Mouse (Mus musculus): ENCODE measurements around the gene She. TPM values are rescaled to one million over a fixed set of nuclear protein-coding genes. Genes with fewer than 3 reads are reported as not detected.

The She gene
- polyA plus RNA-seq, 1 experiment from 2014 or later: 4.0 TPM

GRCm38 (mm10) chr3:89821096-89821513 lies 10.1 kb upstream of the She start:
- no peak for ATAC-seq (ENCODE audit: insufficient number of reproducible peaks, insufficient read depth, low FRiP score, low read depth)
- Histone ChIP-seq H3K27me3 (ENCODE audit: control insufficient read depth, insufficient read depth, low read length) (no peaks in the 10 kb centered on the region), H3K4me1 (ENCODE audit: control insufficient read depth, insufficient read depth, low read length) (no peaks in the 10 kb centered on the region), H3K9me3 (ENCODE audit: control insufficient read depth, low read depth, low read length) (no peaks in the 10 kb centered on the region), H3K4me3 (ENCODE audit: low read depth, low read length) (no peak overlapping the region), H3K9ac (replicated peaks; ENCODE audit: low read depth, low read length) (no peak overlapping the region), H3K4me2 (replicated peaks; ENCODE audit: low read depth, low read length) (no peak overlapping the region), H3K27ac (ENCODE audit: low read length) (no peak overlapping the region), H3K36me3 (ENCODE audit: control insufficient read depth, insufficient read depth, low read length) (no peaks in the 10 kb centered on the region)
- WGBS: 82% methylated on average over 11 of the region's 11 CpGs

GRCm38 (mm10) chr3:89821548-89822480 lies 9.4 kb upstream of the She start:
- no peak for ATAC-seq (ENCODE audit: insufficient number of reproducible peaks, insufficient read depth, low FRiP score, low read depth)
- 72% methylated on average over 10 of the region's 10 CpGs for WGBS

GRCm38 (mm10) chr3:89823594-89823993 lies 7.6 kb upstream of the She start:
- no peak overlapping the region for H3K27ac ChIP-seq (ENCODE audit: low read length)
- WGBS: 49% methylated on average over 2 of the region's 2 CpGs
- no peaks in the 10 kb centered on the region for H3K4me1 ChIP-seq (ENCODE audit: control insufficient read depth, insufficient read depth, low read length)
- no peak overlapping the region for H3K4me2 ChIP-seq (replicated peaks; ENCODE audit: low read depth, low read length)
- H3K9me3 ChIP-seq (ENCODE audit: control insufficient read depth, low read depth, low read length): no peaks in the 10 kb centered on the region
- H3K27me3 ChIP-seq (ENCODE audit: control insufficient read depth, insufficient read depth, low read length): no peaks in the 10 kb centered on the region
- H3K36me3 ChIP-seq (ENCODE audit: control insufficient read depth, insufficient read depth, low read length): no peaks in the 10 kb centered on the region
- H3K4me3 ChIP-seq (ENCODE audit: low read depth, low read length): no peak overlapping the region
- H3K9ac ChIP-seq (replicated peaks; ENCODE audit: low read depth, low read length): no peak overlapping the region
- no peak for ATAC-seq (ENCODE audit: insufficient number of reproducible peaks, insufficient read depth, low FRiP score, low read depth)

More at GRCm38 (mm10) chr3:89821548-89822480, 9.4 kb upstream of the She start:
- no peak overlapping the region for H3K4me2 ChIP-seq (replicated peaks; ENCODE audit: low read depth, low read length)
- H3K4me1 ChIP-seq (ENCODE audit: control insufficient read depth, insufficient read depth, low read length): no peaks in the 10 kb centered on the region
- H3K27me3 ChIP-seq (ENCODE audit: control insufficient read depth, insufficient read depth, low read length): no peaks in the 10 kb centered on the region
- H3K36me3 ChIP-seq (ENCODE audit: control insufficient read depth, insufficient read depth, low read length): no peaks in the 10 kb centered on the region
- no peak overlapping the region for H3K27ac ChIP-seq (ENCODE audit: low read length)
- no peak overlapping the region for H3K4me3 ChIP-seq (ENCODE audit: low read depth, low read length)
- no peaks in the 10 kb centered on the region for H3K9me3 ChIP-seq (ENCODE audit: control insufficient read depth, low read depth, low read length)
- H3K9ac ChIP-seq (replicated peaks; ENCODE audit: low read depth, low read length): no peak overlapping the region

GRCm38 (mm10) chr3:89826295-89826694 lies 4.9 kb upstream of the She start:
- ATAC-seq (ENCODE audit: insufficient number of reproducible peaks, insufficient read depth, low FRiP score, low read depth): no peak
- H3K4me3 ChIP-seq (ENCODE audit: low read depth, low read length): no peak overlapping the region
- 56% methylated on average over 3 of the region's 3 CpGs for WGBS
- peaks cover 15% of the 10 kb centered on the region; the same call in 1 of the 2 replicates for H3K27me3 ChIP-seq (ENCODE audit: control insufficient read depth, insufficient read depth, low read length)
- no peaks in the 10 kb centered on the region for H3K4me1 ChIP-seq (ENCODE audit: control insufficient read depth, insufficient read depth, low read length)
- no peaks in the 10 kb centered on the region for H3K9me3 ChIP-seq (ENCODE audit: control insufficient read depth, low read depth, low read length)
- H3K9ac ChIP-seq (replicated peaks; ENCODE audit: low read depth, low read length): no peak overlapping the region
- no peak overlapping the region for H3K27ac ChIP-seq (ENCODE audit: low read length)
- H3K4me2 ChIP-seq (replicated peaks; ENCODE audit: low read depth, low read length): no peak overlapping the region
- H3K36me3 ChIP-seq (ENCODE audit: control insufficient read depth, insufficient read depth, low read length): no peaks in the 10 kb centered on the region

GRCm38 (mm10) chr3:89835362-89835761 lies 4.2 kb downstream of the She start:
- Histone ChIP-seq H3K4me3 (ENCODE audit: low read depth, low read length) (no peak overlapping the region), H3K27ac (ENCODE audit: low read length) (no peak overlapping the region), H3K4me2 (replicated peaks; ENCODE audit: low read depth, low read length) (no peak overlapping the region), H3K4me1 (ENCODE audit: control insufficient read depth, insufficient read depth, low read length) (no peaks in the 10 kb centered on the region), H3K9ac (replicated peaks; ENCODE audit: low read depth, low read length) (no peak overlapping the region), H3K9me3 (ENCODE audit: control insufficient read depth, low read depth, low read length) (no peaks in the 10 kb centered on the region), H3K27me3 (ENCODE audit: control insufficient read depth, insufficient read depth, low read length) (peaks cover 23% of the 10 kb centered on the region), H3K36me3 (ENCODE audit: control insufficient read depth, insufficient read depth, low read length) (no peaks in the 10 kb centered on the region)
- no peak for ATAC-seq (ENCODE audit: insufficient number of reproducible peaks, insufficient read depth, low FRiP score, low read depth)
- 35% methylated on average over 8 of the region's 8 CpGs for WGBS

- H3K27ac ChIP-seq (ENCODE audit: low read length): no peak overlapping the region
- no peak overlapping the region for H3K4me2 ChIP-seq (replicated peaks; ENCODE audit: low read depth, low read length)
- no peaks in the 10 kb centered on the region for H3K9me3 ChIP-seq (ENCODE audit: control insufficient read depth, low read depth, low read length)
- WGBS: 68% methylated on average over 4 of the region's 4 CpGs
- no peak overlapping the region for H3K4me3 ChIP-seq (ENCODE audit: low read depth, low read length)
- no peaks in the 10 kb centered on the region for H3K36me3 ChIP-seq (ENCODE audit: control insufficient read depth, insufficient read depth, low read length)
- no peak overlapping the region for H3K9ac ChIP-seq (replicated peaks; ENCODE audit: low read depth, low read length)
- no peaks in the 10 kb centered on the region for H3K27me3 ChIP-seq (ENCODE audit: control insufficient read depth, insufficient read depth, low read length)
- ATAC-seq (ENCODE audit: insufficient number of reproducible peaks, insufficient read depth, low FRiP score, low read depth): no peak
- H3K4me1 ChIP-seq (ENCODE audit: control insufficient read depth, insufficient read depth, low read length): no peaks in the 10 kb centered on the region
Measured at GRCm38 (mm10) chr3:89842258-89842657, 11.1 kb downstream of the She start.

- H3K36me3 ChIP-seq (ENCODE audit: control insufficient read depth, insufficient read depth, low read length): no peaks in the 10 kb centered on the region
- H3K4me2 ChIP-seq (replicated peaks; ENCODE audit: low read depth, low read length): no peak overlapping the region
- no peak overlapping the region for H3K4me3 ChIP-seq (ENCODE audit: low read depth, low read length)
- H3K9ac ChIP-seq (replicated peaks; ENCODE audit: low read depth, low read length): no peak overlapping the region
- H3K27me3 ChIP-seq (ENCODE audit: control insufficient read depth, insufficient read depth, low read length): no peaks in the 10 kb centered on the region
- no peaks in the 10 kb centered on the region for H3K4me1 ChIP-seq (ENCODE audit: control insufficient read depth, insufficient read depth, low read length)
- no peak overlapping the region for H3K27ac ChIP-seq (ENCODE audit: low read length)
- no peak for ATAC-seq (ENCODE audit: insufficient number of reproducible peaks, insufficient read depth, low FRiP score, low read depth)
- WGBS: 50% methylated on average over 9 of the region's 9 CpGs
- H3K9me3 ChIP-seq (ENCODE audit: control insufficient read depth, low read depth, low read length): no peaks in the 10 kb centered on the region
Measured at GRCm38 (mm10) chr3:89843148-89843547, 12.0 kb downstream of the She start.

- WGBS: 75% methylated on average over 9 of the region's 9 CpGs
- no peaks in the 10 kb centered on the region for H3K9me3 ChIP-seq (ENCODE audit: control insufficient read depth, low read depth, low read length)
- no peak overlapping the region for H3K4me3 ChIP-seq (ENCODE audit: low read depth, low read length)
- H3K27ac ChIP-seq (ENCODE audit: low read length): no peak overlapping the region
- H3K9ac ChIP-seq (replicated peaks; ENCODE audit: low read depth, low read length): no peak overlapping the region
- H3K4me1 ChIP-seq (ENCODE audit: control insufficient read depth, insufficient read depth, low read length): no peaks in the 10 kb centered on the region
- no peak overlapping the region for H3K4me2 ChIP-seq (replicated peaks; ENCODE audit: low read depth, low read length)
- H3K36me3 ChIP-seq (ENCODE audit: control insufficient read depth, insufficient read depth, low read length): no peaks in the 10 kb centered on the region
- no peak for ATAC-seq (ENCODE audit: insufficient number of reproducible peaks, insufficient read depth, low FRiP score, low read depth)
- no peaks in the 10 kb centered on the region for H3K27me3 ChIP-seq (ENCODE audit: control insufficient read depth, insufficient read depth, low read length)
Measured at GRCm38 (mm10) chr3:89845814-89846213, 14.6 kb downstream of the She start.

Data from stomach, embryonic 14.5 days (tissue).